Mouse (Mus musculus): ENCODE measurements around the gene Bola1.

DNA sequence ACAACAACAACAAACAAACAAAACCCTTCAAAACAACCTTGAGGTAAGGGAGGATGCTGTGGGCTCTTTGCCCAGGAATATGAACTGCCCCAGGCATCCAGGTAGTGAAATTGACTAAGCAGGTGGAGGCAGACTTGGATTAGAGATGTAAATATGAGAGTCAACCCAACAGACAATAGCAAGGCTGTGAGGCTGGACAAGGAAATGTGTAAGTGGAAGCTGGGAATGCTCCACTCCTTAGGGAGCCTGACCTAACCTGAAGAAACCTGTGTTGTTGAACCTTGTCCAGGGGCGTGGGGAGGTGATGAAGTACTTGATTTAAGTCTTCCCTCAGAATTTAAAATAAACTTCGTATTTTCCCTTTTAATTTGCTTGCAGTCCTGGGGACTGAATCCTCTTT lies 40.6 kb downstream of the Bola1 start:
- TF ChIP-seq TCF3 (IDR thresholded peaks at IDR 0.05; ENCODE audit: insufficient read length, low read depth), result no peak
- no peak for TF ChIP-seq E2F4 (IDR thresholded peaks at IDR 0.05; ENCODE audit: insufficient read depth)
- TF ChIP-seq TCF12 (IDR thresholded peaks at IDR 0.05; ENCODE audit: insufficient read depth, poor library complexity, severe bottlenecking), result no peak
- no peak for TF ChIP-seq REST (IDR thresholded peaks at IDR 0.05; ENCODE audit: insufficient read depth, insufficient read length)
- TF ChIP-seq POLR2A (IDR thresholded peaks at IDR 0.05; ENCODE audit: insufficient read length, low read depth), result no peak
- no peak for TF ChIP-seq MAX (IDR thresholded peaks at IDR 0.05; ENCODE audit: low read depth)
- TF ChIP-seq USF1 (IDR thresholded peaks at IDR 0.05; ENCODE audit: low read depth), result no peak
- peak; percentile 20 for TF ChIP-seq POLR2AphosphoS2 (IDR thresholded peaks at IDR 0.05; ENCODE audit: insufficient read length, low read depth)
- TF ChIP-seq CEBPB (IDR thresholded peaks at IDR 0.05; ENCODE audit: insufficient read depth, poor library complexity, severe bottlenecking), result no peak
- no peak for TF ChIP-seq MYOD1 (IDR thresholded peaks at IDR 0.05; ENCODE audit: control insufficient read depth in 1 of 3, insufficient read length in 2 of 3, low read depth in 2 of 3)
